Mouse (Mus musculus) lung, postnatal 0 days (tissue): ENCODE measurements at regions not wholly inside any gene's neighbourhood (a gene's known extent, or its start where the extent isn't known, plus 50 kb on each side); places are given as distances from the start of the nearest gene placed in this dataset.

ENCODE experiments used
- CTCF ChIP-seq: IDR thresholded peaks from 2 replicates; pipeline ENCODE4 v1.5.1; 2016; ENCODE audit warnings: antibody characterized with exemption, mild to moderate bottlenecking
- EP300 ChIP-seq: IDR thresholded peaks from 2 replicates; pipeline ENCODE4 v1.6.1; 2016; ENCODE audit warnings: antibody characterized with exemption, mild to moderate bottlenecking, control low read depth

- no peak for TF ChIP-seq CTCF
- TF ChIP-seq EP300, result no peak
These were observed 94.9 kb downstream of the Snx18 start for GRCm38 (mm10) chr13:113523503-113523902.
